Mouse (Mus musculus) T-helper 17 cell (primary cell): ENCODE results near the gene Clk4.

Source experiments
- in situ Hi-C, 2 experiments: fragments of 300-600 bp; cut with MboI, MseI; formaldehyde crosslinking; loops; 1 replicate in 1 of 2; 2 replicates in 1 of 2; pipeline ENCODE4 v1.15.1; 2025; ENCODE audit warnings: high pct_unique_total_duplicates in 2 of 2

Gene Clk4

DNA sequence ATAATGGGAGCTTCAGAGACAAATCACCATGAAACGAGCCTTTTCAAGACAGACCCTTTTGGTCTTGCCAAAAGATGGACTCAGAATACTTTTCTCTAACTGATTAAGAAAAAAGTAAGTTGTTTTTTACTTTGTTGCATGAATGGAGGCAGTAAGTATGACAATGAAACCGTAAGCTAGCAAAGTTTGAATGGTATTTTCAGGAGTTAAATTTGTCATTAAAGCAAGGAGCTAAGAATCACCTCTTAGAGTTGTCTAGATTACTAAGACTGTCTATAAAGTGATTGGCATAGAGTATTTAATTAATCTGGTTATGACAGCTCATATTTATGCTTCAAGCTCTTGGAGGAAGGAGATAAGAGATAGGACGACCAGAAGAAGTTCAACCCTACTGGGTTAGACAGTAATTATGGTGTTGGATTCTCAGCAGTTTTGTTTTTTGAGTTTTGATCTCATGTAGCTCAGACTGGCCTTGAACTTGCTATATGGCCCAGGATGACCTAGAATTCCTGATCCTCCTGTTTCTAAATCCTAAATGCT is at the start of gene Clk4:
TSS of gene Clk4 (plus strand) at position 51 of the 540 bp plus-strand sequence.
- in situ Hi-C loops = loop anchor here (5.0 to 25.0 kb wide), 3 partner anchors 819 to 1146 kb away; partner anchors contain the start of gene Hnrnph1 (in 1 of the 2)

DNA sequence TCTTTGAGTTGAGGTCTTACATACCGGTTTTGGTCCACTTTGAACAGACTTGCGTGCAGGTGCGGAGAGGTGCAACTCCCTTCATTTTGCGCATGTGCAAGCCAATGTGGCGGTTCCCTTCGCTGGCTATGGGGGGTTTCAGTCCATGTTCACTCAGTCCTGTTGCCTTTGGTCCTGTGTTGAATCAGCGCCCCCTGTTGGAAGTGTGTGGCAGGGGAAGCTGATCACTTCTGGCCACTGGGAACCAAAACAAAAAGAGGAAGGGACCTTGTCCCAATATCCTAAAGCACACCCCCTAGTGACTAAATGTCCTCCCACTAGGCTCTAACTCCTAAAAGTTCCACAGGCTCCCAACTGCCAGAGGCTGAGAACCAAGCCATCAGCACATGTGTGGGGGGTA is 47.5 kb upstream of the Clk4 start:
- in situ Hi-C loops = no loop called here

DNA sequence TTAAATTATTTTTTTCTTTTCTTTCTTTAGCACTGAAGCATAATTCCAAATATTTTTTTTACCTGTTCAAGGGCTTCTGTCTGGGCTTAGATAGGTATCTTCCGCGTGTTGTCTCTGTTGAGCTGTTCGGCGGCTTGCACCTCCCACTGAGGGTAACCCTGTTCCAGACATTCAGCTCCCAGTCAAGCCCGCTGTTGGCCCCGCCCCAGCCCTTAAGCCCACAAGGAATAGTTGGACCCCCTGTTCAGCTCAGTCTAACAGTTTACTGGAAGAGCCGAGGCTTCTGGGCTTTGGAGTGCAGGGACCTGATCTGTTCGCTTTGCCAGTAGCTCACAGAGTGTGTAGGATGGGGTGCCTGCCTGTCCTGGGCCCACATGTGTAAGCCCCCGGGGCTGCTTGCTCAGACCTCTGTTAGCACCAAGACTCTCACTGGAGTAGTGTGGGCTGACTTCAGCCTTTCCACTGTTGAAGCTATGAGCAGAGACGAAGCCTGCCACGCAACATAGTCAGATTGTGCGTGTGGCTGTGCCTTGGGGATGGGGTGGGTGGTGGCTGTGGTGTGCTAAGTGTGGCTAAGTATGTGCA is 42.0 kb upstream of the Clk4 start:
- in situ Hi-C loops = no loop called here

DNA sequence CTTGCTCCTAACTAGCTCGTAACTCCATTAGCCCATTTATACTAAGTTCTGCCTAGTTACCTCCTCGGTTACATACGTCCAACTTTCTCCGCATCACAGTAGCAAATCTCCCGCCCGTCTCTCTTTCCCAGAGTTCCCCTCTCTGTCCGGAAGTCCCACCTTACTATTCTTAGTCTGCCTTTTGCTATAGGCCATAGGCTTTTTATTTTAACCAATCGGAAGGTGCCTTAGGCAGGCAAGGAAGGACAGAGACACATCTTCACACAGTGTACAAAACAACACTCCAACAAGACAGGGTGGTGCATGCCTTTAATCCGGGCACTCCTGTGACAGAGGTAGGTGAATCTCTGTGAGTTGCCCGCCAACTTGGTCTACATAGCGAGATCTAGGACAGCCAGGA is 41.2 kb upstream of the Clk4 start, which contains the start of gene Gm12569:
TSS of gene Gm12569 (plus strand) at position 166 of the 400 bp plus-strand sequence.
- in situ Hi-C loops = no loop called here

DNA sequence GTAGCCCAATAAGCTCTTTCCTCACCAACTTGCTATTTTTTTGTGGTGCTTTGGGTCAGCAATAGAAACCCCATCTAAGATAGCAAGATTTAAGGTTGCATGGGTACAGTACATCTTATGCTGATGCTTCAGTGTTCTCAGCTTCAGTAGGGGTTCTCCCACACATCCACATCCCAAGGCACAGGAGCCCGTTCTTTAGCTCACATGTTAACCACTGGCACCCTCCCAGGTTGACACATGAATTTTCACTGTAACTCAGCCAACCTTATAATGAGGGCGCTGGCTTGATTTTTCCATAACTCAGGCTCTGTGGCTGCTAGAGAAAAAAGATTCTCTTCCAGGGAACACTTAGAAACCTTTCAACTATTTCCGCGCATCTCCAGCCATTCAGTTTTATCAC is 34.4 kb upstream of the Clk4 start:
- in situ Hi-C loops = no loop called here

DNA sequence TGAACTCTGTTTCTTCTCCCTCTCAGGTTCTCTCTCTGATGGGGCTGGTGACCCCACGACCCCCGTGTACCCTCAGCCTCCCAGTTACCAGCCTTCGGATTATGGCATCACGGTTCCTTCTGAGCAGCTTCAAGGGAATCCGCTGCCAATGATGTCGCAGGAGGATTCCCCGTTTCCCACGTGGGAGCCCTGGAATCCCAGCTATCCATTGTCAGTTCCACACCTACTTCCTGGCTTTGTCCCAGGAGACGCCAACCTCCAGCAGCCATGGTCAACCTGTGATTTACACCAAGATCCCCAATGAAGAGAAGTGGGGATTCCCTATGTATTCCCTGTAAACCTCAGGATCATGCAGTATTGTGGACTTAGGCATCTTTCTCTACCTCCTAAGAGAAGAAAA is 26.9 kb upstream of the Clk4 start:
- in situ Hi-C loops = no loop called here

DNA sequence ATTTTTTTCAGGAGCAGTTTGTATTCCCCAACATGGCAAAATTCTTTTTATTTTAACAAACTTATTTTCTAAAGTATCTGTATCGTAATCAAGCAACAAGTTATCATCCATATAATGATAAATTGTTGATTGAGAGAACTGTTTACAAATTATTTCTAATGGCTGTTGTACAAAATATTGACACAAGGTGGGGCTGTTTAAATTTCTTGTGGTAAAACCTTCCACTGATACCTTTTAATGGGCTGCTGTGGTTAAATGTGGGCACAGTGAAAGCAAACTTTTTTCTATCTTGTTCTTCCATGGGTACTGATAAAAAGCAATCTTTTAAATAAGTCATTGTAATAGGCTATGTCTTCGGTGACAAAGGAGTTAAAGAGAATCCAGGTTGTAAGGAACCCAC is 18.6 kb upstream of the Clk4 start:
- in situ Hi-C loops = no loop called here

DNA sequence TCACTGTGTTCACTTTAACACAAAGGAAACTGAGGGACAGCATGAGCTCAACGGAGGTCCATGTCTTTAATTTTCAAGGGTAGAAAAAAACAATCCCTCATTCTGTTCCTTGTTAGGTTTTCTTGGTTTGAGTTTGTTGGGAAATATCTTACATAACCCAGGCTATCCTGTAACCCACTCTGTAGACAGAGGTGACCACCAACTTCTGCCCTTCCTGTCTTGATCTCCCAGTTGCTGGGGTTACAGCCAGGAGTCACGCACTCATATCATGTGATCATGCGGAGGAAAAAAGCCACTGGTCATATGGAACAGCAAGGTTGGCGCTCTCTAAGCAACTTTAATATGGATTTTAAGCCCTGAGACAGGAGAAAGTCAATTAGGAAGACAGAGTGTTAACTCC is 4.5 kb upstream of the Clk4 start:
- in situ Hi-C loops = loop anchor here in 1 of 2 experiments (25.0 kb wide), 1 partner anchor 870 kb away; the partner anchor contains the start of gene Hnrnph1

DNA sequence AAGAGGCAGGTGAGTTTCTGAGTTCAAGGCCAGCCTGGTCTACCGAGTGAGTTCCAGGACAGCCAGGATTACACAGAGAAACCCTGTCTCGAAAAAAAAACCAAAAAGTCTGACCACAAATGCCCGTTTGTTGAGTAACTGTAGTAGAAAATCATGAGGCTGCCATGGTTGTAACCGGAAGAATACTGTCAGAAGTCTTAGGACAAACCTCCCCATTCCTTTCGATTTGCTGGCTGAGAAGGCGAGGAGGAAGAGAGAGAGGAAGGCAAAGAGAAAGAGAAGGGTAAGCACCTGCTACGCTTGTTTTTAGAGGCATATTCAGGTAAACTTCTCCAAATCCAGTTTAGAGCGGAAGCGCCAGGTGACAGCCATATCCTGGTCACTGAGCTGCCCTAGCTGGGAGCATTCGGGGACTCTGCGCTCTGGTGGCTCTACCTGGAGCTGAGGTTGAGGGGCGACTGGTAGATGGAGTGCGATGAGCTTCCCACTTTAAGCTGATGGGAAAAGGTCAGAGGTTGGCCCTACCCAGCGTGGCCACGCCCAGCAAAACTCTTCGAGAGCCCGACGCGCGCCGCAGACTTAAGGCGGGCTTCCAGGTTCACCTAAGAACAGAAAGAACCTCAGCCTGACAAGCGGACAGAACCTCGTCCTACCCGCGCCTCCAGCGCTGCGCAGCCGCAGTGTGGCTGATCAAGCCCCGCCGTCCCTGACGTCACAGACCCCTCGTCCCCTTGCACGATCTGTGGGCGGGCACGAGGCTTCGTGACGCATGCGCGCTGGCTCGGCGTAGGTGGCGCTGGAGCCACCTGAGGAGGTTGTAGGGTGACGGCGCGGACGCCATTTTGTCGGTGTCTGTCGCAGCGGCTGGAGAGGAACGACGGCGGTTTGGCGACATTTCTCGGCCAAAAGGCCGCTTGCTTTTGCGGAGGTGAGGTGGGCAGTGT is 1.1 kb downstream of the Clk4 start, which contains the start of gene BC049762:
TSS of gene BC049762 (minus strand) at position 705 of the 944 bp plus-strand sequence.
- in situ Hi-C loops = loop anchor here (5.0 to 25.0 kb wide), 3 partner anchors 820 to 1145 kb away; partner anchors contain the start of gene Hnrnph1 (in 1 of the 2)

DNA sequence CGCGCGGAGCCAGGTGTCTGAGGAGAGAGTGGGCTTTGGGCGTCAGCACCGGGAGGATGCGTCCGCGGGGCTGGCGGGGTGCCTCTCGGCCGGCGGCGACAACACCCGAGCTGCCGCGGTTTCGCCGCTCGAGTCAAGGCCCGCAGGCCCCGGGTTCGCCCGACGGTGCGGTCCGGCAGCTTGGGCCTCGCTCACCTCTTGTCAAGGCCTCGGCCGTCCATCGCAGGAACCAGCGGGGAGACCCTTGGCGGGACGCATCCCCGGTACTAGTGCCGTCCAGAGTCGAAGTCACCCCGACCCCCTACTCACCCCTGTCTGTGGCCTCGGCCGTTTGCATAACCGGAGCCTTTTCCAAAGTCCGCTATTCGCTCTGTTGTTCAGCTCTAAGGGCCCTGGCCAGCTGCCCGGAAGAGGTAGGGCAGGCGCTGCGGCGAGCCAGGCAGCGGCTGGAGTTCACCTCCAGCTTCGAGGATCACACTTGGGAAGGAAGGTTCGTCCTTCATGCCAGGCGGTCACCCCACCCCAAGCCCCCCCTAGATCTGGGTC is 1.8 kb downstream of the Clk4 start:
- in situ Hi-C loops = loop anchor here (5.0 to 25.0 kb wide), 3 partner anchors 821 to 1144 kb away; partner anchors contain the start of gene Hnrnph1 (in 1 of the 2)

DNA sequence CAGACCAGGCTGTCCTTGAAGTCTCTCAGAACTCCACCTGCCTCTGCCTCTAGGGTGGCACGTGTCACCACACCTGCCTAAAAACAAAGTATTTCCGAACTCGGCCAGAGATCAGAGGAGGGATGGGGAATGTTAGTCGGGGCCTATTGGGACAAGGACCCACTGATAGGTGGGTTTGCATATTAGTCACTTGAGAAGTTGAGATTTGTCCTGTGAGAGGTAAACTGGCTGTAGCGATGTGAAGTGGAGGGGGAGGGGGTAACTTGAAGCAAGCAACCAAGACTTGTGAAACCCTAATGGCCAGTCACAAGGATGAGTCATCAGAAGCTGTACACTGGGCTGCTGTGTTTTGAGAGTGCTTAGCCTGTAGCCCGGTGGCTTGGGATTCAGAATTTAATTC is 2.8 kb downstream of the Clk4 start:
- in situ Hi-C loops = loop anchor here (5.0 to 25.0 kb wide), 3 partner anchors 822 to 1143 kb away; partner anchors contain the start of gene Hnrnph1 (in 1 of the 2)

DNA sequence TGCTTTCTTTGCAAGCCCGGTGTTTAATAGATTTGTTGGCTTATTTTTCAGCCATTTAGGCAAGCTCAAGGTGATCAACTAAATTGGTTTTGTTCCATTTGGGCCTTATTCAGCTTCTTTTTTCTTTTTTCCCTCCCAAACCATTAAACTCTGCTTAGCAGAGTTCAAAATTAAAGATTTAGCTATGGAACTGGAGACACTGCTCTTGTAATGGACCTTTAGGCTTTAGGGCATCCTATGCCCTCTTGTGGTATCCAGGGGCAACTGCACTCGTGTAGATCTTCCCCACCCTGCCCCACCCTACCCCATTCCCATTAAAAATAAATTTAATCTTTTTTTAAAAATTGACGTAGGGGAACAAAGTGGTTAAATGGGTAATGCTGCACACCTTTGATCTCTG is 3.8 kb downstream of the Clk4 start:
- in situ Hi-C loops = loop anchor here in 1 of 2 experiments (25.0 kb wide), 1 partner anchor 878 kb away; the partner anchor contains the start of gene Hnrnph1

DNA sequence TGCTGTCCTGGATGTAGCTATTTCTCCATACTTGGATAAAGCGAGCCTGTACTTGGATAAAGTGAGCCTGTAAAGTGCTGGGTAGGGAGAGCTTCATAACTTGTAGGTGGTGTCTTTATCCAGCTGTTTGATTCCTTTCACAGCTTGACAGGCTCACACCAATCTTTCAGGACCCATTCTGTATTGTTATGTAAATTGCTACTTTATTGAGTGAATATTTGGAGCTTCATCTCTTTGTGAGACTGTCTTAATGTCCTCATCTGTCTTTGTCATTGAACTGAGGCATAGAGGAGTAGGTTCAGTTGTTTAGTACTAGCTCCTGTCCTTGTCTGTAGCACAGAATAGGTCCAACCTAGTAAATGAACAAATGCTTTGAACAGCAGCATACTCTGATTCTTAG is 12.9 kb downstream of the Clk4 start:
- in situ Hi-C loops = loop anchor here in 1 of 2 experiments (25.0 kb wide), 1 partner anchor 887 kb away; the partner anchor contains the start of gene Hnrnph1

DNA sequence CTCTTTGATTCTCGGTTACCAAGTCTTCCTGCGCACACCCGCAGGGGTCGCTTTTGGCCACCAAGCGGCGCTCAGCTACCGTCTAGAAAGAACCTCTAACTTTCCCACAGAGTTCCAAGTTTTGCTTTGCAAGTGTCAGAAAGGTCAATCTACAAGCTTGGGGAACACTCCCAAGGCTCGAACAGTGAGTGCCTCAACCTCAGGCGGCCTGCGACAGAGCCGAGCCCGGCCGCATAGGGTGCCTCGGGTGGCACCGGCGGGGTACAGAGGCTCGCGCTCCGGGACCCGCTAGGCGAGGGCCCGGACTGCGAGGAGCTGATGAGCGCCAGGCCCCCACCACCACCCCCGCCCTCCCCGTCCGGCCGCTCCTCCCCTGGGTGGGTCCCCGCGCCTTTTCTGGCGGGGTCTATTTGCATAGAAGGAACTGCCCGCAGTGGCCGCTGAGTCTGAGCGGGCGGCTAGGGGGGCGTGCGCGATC is 28.1 kb downstream of the Clk4 start, which contains the start of gene Col23a1:
TSS of gene Col23a1 (plus strand) at position 357 of the 478 bp plus-strand sequence.
- in situ Hi-C loops = loop anchor here (5.0 kb wide), 2 partner anchors 238 to 248 kb away; no protein-coding TSS in a partner anchor

DNA sequence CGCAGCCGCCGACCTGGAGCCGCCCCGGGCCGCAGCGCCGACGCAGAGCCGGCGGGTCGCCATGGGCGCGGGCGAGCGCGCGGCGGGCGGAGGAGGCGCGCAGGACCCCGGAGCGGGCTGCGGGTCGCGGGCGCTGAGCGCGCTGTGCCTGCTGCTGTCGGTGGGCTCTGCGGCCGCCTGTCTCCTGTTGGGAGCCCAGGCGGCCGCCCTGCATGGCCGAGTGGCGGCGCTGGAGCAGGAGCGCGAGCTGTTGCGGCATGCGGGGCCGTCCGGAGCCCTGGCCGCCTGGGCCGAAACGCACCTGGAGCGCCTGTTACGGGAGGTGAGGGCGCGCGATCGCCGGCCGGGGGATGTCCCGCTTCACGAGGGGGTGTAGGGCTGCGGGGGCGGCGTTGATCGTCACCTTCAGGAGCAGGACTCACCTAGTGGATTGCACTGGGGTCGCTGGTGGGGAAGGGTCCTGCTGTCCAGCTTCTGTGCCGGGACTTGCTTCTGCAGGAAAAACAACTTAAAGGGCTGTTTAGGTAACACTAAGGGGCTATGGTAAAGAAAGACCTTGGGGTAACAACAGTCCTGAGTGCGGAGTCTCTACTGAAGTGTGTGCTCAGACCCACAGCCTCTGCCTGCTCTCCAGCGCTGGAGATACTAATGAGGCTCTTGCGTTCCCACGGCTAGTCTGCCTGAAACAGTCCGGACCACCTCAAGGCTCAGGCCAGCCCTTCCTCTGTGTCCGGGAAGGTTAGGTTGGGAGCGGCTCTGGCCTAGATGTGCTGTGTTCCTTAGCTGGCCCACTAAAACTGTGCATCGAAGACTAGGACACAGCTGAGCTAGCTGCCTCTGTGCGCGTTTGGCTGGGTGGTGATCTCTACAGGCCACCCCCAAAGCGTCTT is 28.8 kb downstream of the Clk4 start:
- in situ Hi-C loops = loop anchor here (5.0 kb wide), 2 partner anchors 237 to 247 kb away; no protein-coding TSS in a partner anchor

DNA sequence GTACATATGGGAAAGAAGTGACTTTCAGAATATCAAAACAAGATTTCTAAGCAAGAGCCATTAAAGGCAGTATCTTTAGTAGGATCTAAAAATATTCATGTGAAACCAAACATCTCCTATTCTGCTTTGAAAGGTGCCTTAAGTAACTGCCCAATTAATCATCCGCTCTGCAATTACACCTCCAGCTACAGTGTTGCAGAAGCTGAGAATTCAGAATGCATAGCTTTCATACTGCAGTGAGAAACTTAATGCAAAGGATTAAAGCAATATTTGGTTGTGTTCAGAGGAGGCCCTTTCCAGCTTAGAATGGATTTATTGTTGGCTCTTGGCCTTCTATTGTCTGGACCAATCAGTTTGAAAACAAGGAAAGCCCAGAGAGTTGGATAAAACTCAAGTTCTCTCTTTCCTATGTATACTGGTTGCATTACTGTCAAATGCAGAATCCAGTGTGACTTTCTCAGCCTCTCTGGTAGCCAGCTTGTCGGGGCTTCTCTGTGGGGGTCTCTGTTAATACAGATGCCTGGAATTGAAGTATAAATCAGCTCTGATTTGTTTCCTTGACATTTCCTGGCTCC is 32.5 kb downstream of the Clk4 start:
- in situ Hi-C loops = loop anchor here (5.0 kb wide), 2 partner anchors 233 to 243 kb away; no protein-coding TSS in a partner anchor

DNA sequence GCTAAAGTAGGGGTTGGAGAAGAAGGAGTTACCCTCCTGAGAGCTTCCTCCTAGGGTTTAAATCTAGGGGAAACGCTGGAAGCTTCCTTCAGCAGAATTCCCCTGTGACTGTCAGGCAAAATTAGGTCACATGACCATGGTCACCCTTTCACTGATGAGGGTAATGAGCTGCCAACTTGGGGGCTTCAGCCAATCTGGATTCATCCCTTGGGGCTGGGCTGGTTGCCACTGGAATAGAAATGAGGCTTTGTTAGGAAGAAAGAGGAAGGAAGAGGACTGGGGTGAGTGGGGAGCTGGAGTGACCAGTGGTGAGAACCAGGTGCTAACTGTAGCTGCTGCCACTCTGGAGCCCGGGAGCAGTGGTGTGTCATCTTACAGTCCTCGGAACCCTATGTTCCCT is 34.2 kb downstream of the Clk4 start:
- in situ Hi-C loops = no loop called here

DNA sequence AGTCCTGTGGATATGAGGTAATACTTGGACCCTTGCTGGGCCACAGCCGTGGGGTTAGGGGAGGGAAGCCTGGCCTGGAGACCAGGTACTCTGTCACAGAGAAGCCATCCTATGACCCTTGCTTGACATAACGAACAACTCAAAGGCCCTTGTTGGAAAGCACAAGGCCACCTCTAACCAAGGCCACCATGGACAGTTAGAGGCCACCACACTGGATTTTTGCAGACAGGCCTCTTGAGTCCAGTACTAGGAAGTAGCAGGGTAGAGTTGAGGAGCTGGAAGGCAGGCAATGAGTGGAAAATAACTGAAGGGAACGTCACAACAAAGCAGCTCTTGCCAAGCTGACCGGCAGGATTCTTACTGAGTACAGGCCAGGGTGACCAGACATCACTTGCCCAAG is 37.2 kb downstream of the Clk4 start:
- in situ Hi-C loops = no loop called here

DNA sequence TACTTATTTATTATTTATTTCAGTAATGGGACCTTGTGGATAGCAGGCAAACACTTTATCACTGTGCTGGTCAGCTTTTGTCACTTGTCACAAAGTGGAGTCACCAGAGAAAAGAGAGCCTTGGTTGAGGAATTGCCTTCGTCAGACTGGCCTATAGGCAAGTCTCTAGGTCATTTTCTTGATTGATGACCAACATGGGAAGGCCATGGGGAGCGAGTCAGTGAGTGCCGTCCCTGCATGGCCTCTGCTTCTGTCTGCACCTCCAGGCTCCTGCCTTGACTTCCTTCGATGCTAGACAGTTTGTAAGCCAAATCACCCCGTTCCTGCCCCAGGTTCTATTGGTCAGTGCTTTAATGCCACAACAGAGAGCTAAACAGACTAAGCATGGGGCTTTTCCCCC is 40.9 kb downstream of the Clk4 start:
- in situ Hi-C loops = no loop called here
